Mouse (Mus musculus): ENCODE data around the gene Kpna3. TPM values are rescaled to one million over a fixed set of nuclear protein-coding genes. Genes with fewer than 3 reads are reported as not detected.

Kpna3 gene
- total and polyA plus RNA-seq, 2 experiments from 2014 or later = 34.8 to 52.5 TPM

GRCm38 (mm10) chr14:61405761-61406160 is 33.9 kb downstream of the Kpna3 start:
- no peaks in the 10 kb centered on the region for H3K4me1 ChIP-seq (ENCODE audit: insufficient read depth, low read length)
- no peak for ATAC-seq
- no peak for DNase-seq (ENCODE audit: low spot score)
- H3K4me2 ChIP-seq (ENCODE audit: low read depth, low read length) = no peak overlapping the region
- no peaks in the 10 kb centered on the region for H3K9me3 ChIP-seq (ENCODE audit: low read length)
- H3K36me3 ChIP-seq (ENCODE audit: insufficient read depth, low read length) = peaks cover 6% of the 10 kb centered on the region; the same call in 1 of the 2 replicates
- H3K4me3 ChIP-seq (ENCODE audit: low read length) = no peak overlapping the region
- H3K9ac ChIP-seq (replicated peaks; ENCODE audit: low read length) = no peak overlapping the region
- no peak overlapping the region for H3K27ac ChIP-seq
- no peaks in the 10 kb centered on the region for H3K27me3 ChIP-seq (ENCODE audit: insufficient read depth, low read length)
- no peak for TF ChIP-seq CTCF (IDR thresholded peaks at IDR 0.05; ENCODE audit: low read depth)

- H3K27me3 ChIP-seq (ENCODE audit: insufficient read depth, low read length) = no peaks in the 10 kb centered on the region
- no peak overlapping the region for H3K9ac ChIP-seq (replicated peaks; ENCODE audit: low read length)
- DNase-seq (ENCODE audit: low spot score) (no peak), ATAC-seq (no peak)
- no peak for TF ChIP-seq CTCF (IDR thresholded peaks at IDR 0.05; ENCODE audit: low read depth)
- WGBS = 93% methylated on average over 3 of the region's 3 CpGs
- H3K4me3 ChIP-seq (ENCODE audit: low read length) = no peak overlapping the region
- H3K4me1 ChIP-seq (ENCODE audit: insufficient read depth, low read length) = no peaks in the 10 kb centered on the region
- H3K36me3 ChIP-seq (ENCODE audit: insufficient read depth, low read length) = peaks cover 6% of the 10 kb centered on the region; the same call in 1 of the 2 replicates
- H3K9me3 ChIP-seq (ENCODE audit: low read length) = no peaks in the 10 kb centered on the region
- no peak overlapping the region for H3K27ac ChIP-seq
- no peak overlapping the region for H3K4me2 ChIP-seq (ENCODE audit: low read depth, low read length)
These were observed 34.7 kb downstream of the Kpna3 start for GRCm38 (mm10) chr14:61404941-61405340.

- no peaks in the 10 kb centered on the region for H3K4me1 ChIP-seq (ENCODE audit: insufficient read depth, low read length)
- ATAC-seq (no peak), DNase-seq (ENCODE audit: low spot score) (no peak)
- peaks cover 12% of the 10 kb centered on the region; the same call in 1 of the 2 replicates for H3K36me3 ChIP-seq (ENCODE audit: insufficient read depth, low read length)
- no peak for TF ChIP-seq CTCF (IDR thresholded peaks at IDR 0.05; ENCODE audit: low read depth)
- no peak overlapping the region for H3K27ac ChIP-seq
- no peaks in the 10 kb centered on the region for H3K9me3 ChIP-seq (ENCODE audit: low read length)
- no peak overlapping the region for H3K4me3 ChIP-seq (ENCODE audit: low read length)
- H3K27me3 ChIP-seq (ENCODE audit: insufficient read depth, low read length) = no peaks in the 10 kb centered on the region
- H3K4me2 ChIP-seq (ENCODE audit: low read depth, low read length) = no peak overlapping the region
- WGBS = 85% methylated on average over 6 of the region's 6 CpGs
- no peak overlapping the region for H3K9ac ChIP-seq (replicated peaks; ENCODE audit: low read length)
These were observed 44.9 kb downstream of the Kpna3 start for GRCm38 (mm10) chr14:61394745-61395144.

GRCm38 (mm10) chr14:61390586-61390985 is 49.1 kb downstream of the Kpna3 start:
- ATAC-seq (no peak), DNase-seq (ENCODE audit: low spot score) (no peak)
- Histone ChIP-seq H3K4me3 (ENCODE audit: low read length) (no peak overlapping the region), H3K9me3 (ENCODE audit: low read length) (no peaks in the 10 kb centered on the region), H3K36me3 (ENCODE audit: insufficient read depth, low read length) (peaks cover 14% of the 10 kb centered on the region; the same call in 1 of the 2 replicates), H3K4me2 (ENCODE audit: low read depth, low read length) (no peak overlapping the region), H3K27me3 (ENCODE audit: insufficient read depth, low read length) (no peaks in the 10 kb centered on the region), H3K4me1 (ENCODE audit: insufficient read depth, low read length) (no peaks in the 10 kb centered on the region), H3K9ac (replicated peaks; ENCODE audit: low read length) (no peak overlapping the region), H3K27ac (no peak overlapping the region)
- WGBS = 79% methylated on average over 3 of the region's 3 CpGs
- no peak for TF ChIP-seq CTCF (IDR thresholded peaks at IDR 0.05; ENCODE audit: low read depth)

- Histone ChIP-seq H3K4me2 (ENCODE audit: low read depth, low read length) (no peak overlapping the region), H3K9me3 (ENCODE audit: low read length) (no peaks in the 10 kb centered on the region), H3K27ac (no peak overlapping the region), H3K4me1 (ENCODE audit: insufficient read depth, low read length) (no peaks in the 10 kb centered on the region), H3K27me3 (ENCODE audit: insufficient read depth, low read length) (no peaks in the 10 kb centered on the region), H3K9ac (replicated peaks; ENCODE audit: low read length) (no peak overlapping the region), H3K36me3 (ENCODE audit: insufficient read depth, low read length) (peaks cover 17% of the 10 kb centered on the region), H3K4me3 (ENCODE audit: low read length) (no peak overlapping the region)
- ATAC-seq (no peak), DNase-seq (ENCODE audit: low spot score) (no peak)
- TF ChIP-seq CTCF (IDR thresholded peaks at IDR 0.05; ENCODE audit: low read depth) = no peak
- 74% methylated on average over 2 of the region's 2 CpGs for WGBS
These were observed 72.4 kb downstream of the Kpna3 start for GRCm38 (mm10) chr14:61367290-61367689.

- H3K9ac ChIP-seq (replicated peaks; ENCODE audit: low read length) = no peak overlapping the region
- DNase-seq (ENCODE audit: low spot score) (no peak), ATAC-seq (no peak)
- no peak overlapping the region for H3K4me3 ChIP-seq (ENCODE audit: low read length)
- peaks cover 7% of the 10 kb centered on the region for H3K36me3 ChIP-seq (ENCODE audit: insufficient read depth, low read length)
- H3K9me3 ChIP-seq (ENCODE audit: low read length) = no peaks in the 10 kb centered on the region
- H3K27ac ChIP-seq = no peak overlapping the region
- 75% methylated on average over 3 of the region's 3 CpGs for WGBS
- H3K27me3 ChIP-seq (ENCODE audit: insufficient read depth, low read length) = no peaks in the 10 kb centered on the region
- H3K4me1 ChIP-seq (ENCODE audit: insufficient read depth, low read length) = 0 out of 2 replicates have a peak, but pooled peaks cover 6% of the 10 kb centered on the region
- H3K4me2 ChIP-seq (ENCODE audit: low read depth, low read length) = no peak overlapping the region
- TF ChIP-seq CTCF (IDR thresholded peaks at IDR 0.05; ENCODE audit: low read depth) = no peak
These were observed 75.0 kb downstream of the Kpna3 start for GRCm38 (mm10) chr14:61364656-61365055.

GRCm38 (mm10) chr14:61363734-61364133 is 75.9 kb downstream of the Kpna3 start:
- DNase-seq (ENCODE audit: low spot score) (no peak), ATAC-seq (no peak)
- no peak overlapping the region for H3K4me2 ChIP-seq (ENCODE audit: low read depth, low read length)
- 89% methylated on average over 2 of the region's 2 CpGs for WGBS
- no peak overlapping the region for H3K27ac ChIP-seq
- no peak overlapping the region for H3K9ac ChIP-seq (replicated peaks; ENCODE audit: low read length)
- TF ChIP-seq CTCF (IDR thresholded peaks at IDR 0.05; ENCODE audit: low read depth) = no peak
- 0 out of 2 replicates have a peak, but pooled peaks cover 6% of the 10 kb centered on the region for H3K4me1 ChIP-seq (ENCODE audit: insufficient read depth, low read length)
- H3K9me3 ChIP-seq (ENCODE audit: low read length) = no peaks in the 10 kb centered on the region
- no peak overlapping the region for H3K4me3 ChIP-seq (ENCODE audit: low read length)
- peaks cover 4% of the 10 kb centered on the region; the same call in 1 of the 2 replicates for H3K36me3 ChIP-seq (ENCODE audit: insufficient read depth, low read length)
- H3K27me3 ChIP-seq (ENCODE audit: insufficient read depth, low read length) = no peaks in the 10 kb centered on the region
